Mouse (Mus musculus): ENCODE results near the gene Ifi203. TPM values are rescaled to one million over a fixed set of nuclear protein-coding genes. Genes with fewer than 3 reads are reported as not detected.

Gene Ifi203
- 242 to 252 TPM (median 247 TPM) in 4 replicates for total RNA-seq (2023)

GRCm38 (mm10) chr1:173941924-173942779 lies at the start of gene Ifi203, which contains the start of gene Mndal:
Gene Ifi203 (minus strand): TSS chr1:173942672.
Gene Mndal (minus strand): TSS chr1:173942491.

GRCm38 (mm10) chr1:173982694-173983305 lies 40.3 kb upstream of the Ifi203 start, which contains the start of gene Ifi202b:
Gene Ifi202b (minus strand): TSS chr1:173982744.

DNA sequence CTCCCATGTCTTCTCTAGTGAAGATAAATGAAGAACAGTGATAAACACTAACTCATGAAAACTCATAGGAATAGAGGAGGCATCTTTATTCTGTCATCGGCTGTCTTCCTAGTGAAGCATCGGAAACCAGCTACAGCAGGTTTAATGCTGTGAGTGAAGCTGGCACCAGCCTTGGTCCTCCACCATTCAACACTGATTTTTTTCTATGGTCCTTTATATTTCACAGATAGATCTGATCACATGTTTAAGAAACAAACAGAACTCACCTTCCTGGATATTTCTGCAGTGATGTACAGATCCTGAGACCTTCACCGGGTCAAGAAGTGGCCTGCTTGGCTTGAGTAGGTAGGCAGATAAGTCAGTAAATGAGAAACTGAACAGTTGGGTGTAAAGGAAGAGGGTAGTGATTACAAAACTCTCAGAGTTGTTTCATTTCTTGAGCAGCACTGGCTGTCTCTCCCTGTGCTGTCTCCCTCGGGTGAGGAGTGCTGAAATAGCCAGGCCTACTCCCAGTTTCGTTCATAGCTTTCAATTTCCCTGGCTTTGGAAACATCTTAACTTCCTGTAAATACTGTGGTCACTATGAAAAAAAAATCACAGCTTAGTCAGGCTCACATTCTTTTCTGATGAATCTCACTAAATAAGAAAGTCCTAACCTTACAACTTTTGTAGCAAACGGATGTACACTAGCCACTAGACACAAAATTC lies 29.8 kb downstream of the Ifi203 start, which contains the start of gene Ifi211:
Ifi211 (minus strand) TSS at position 499 of the 708 bp plus-strand sequence.

Other genes starting within 250 kb of the Ifi203 start
- 1.1 to 1.4 TPM (median 1.3 TPM) in 4 replicates for gene Ifi207, start 200.9 kb downstream of the Ifi203 start, total RNA-seq (2023)
- 10.1 to 13.1 TPM (median 11.2 TPM) in 4 replicates for gene Ifi204, start 175.7 kb downstream of the Ifi203 start, total RNA-seq (2023)
- gene Ifi211, start 29.6 kb downstream of the Ifi203 start, total RNA-seq (2023): 0.33 to 0.35 TPM in 2 of 4 replicates, not detected in the others
- 484 to 551 TPM (median 509 TPM) in 4 replicates for gene Mndal, start 181 bp downstream of the Ifi203 start, total RNA-seq (2023)
- gene Ifi202b, start 40.1 kb upstream of the Ifi203 start, total RNA-seq (2023): not detected in 4 replicates
- gene Ifi205, start 89.1 kb upstream of the Ifi203 start, total RNA-seq (2023): 4.6 to 7.0 TPM (median 6.2 TPM) in 4 replicates
- gene Olfr433, start 98.0 kb upstream of the Ifi203 start, total RNA-seq (2023): 0.37 TPM in 1 of 4 replicates, not detected in the others
- gene Olfr432, start 106.5 kb upstream of the Ifi203 start, total RNA-seq (2023): not detected in 4 replicates
- gene Olfr430, start 123.9 kb upstream of the Ifi203 start, total RNA-seq (2023): not detected in 4 replicates
- not detected in 4 replicates for gene Olfr429, start 141.7 kb upstream of the Ifi203 start, total RNA-seq (2023)
- gene Olfr427, start 154.2 kb upstream of the Ifi203 start, total RNA-seq (2023): not detected in 4 replicates
- not detected in 4 replicates for gene Olfr231, start 178.5 kb upstream of the Ifi203 start, total RNA-seq (2023)
- not detected in 4 replicates for gene Olfr424, start 188.8 kb upstream of the Ifi203 start, total RNA-seq (2023)
- gene Olfr420, start 213.0 kb upstream of the Ifi203 start, total RNA-seq (2023): not detected in 4 replicates
- gene Spta1, start 230.1 kb upstream of the Ifi203 start, total RNA-seq (2023): 0.06 TPM in 1 of 4 replicates, not detected in the others